ENCODE assay signal across 8 mouse cellular contexts in the genomic region with DNA sequence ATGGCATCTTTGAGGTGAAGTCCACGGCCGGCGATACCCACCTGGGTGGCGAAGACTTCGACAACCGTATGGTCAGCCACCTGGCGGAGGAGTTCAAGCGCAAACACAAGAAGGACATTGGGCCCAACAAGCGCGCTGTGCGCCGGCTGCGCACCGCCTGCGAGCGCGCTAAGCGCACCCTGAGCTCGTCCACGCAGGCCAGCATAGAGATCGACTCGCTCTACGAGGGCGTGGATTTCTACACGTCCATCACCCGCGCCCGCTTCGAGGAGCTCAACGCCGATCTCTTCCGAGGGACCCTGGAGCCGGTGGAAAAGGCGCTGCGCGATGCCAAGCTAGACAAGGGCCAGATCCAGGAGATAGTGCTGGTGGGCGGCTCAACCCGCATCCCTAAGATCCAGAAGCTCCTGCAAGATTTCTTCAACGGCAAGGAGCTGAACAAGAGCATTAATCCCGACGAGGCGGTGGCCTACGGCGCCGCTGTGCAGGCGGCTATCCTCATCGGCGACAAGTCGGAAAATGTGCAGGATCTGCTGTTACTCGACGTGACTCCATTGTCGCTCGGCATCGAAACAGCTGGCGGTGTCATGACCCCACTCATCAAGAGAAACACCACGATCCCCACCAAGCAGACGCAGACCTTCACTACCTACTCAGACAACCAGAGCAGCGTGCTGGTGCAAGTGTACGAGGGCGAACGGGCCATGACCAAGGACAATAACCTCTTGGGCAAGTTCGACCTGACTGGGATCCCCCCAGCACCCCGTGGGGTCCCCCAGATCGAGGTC. TPM values are rescaled to one million over a fixed set of nuclear protein-coding genes. Genes with fewer than 3 reads are reported as not detected.
DNase-seq lines count a peak whose midpoint lies in the region; ATAC-seq and TF ChIP-seq lines count a peak whose summit lies in the region.

No protein-coding gene starts in this region.

- H3K9ac ChIP-seq in limb, embryonic 15.5 days = no peak overlapping the region
- H3K9ac ChIP-seq in neural tube, embryonic 11.5 days (ENCODE audit: low read length) = no peak overlapping the region

- H3K9me3 ChIP-seq in erythroblast, embryonic 14.5 days (ENCODE audit: control insufficient read depth, low read length) = peaks cover 18% of the 10 kb centered on the region
- no peaks in the 10 kb centered on the region for H3K9me3 ChIP-seq in limb, embryonic 15.5 days
- H3K9me3 ChIP-seq in neural tube, embryonic 11.5 days (ENCODE audit: control insufficient read depth, low read length) = no peaks in the 10 kb centered on the region

- ATAC-seq in erythroblast, adult 5-6 weeks (replicated peaks; ENCODE audit: low FRiP score, poor library complexity, severe bottlenecking) = no peak
- no peak for ATAC-seq in limb, embryonic 15.5 days (ENCODE audit: insufficient number of reproducible peaks, low FRiP score, low TSS enrichment, low read depth)
- no peak for ATAC-seq in neural tube, embryonic 11.5 days (ENCODE audit: insufficient read depth, low FRiP score, low TSS enrichment)

- WGBS in kidney, adult 2 months = 9% methylated on average over 64 of the region's 64 CpGs
- WGBS in limb, embryonic 15.5 days = 4% methylated on average over 64 of the region's 64 CpGs
- 3% methylated on average over 64 of the region's 64 CpGs for WGBS in neural tube, embryonic 11.5 days

- DNase-seq in cerebellum, adult 8-10 months = peak; percentile 40
- peak; percentile 22 for DNase-seq in gastrocnemius, postnatal 14 days
- peak; percentile 31 for DNase-seq in kidney, adult 2 months
- peak; percentile 55 for DNase-seq in neural tube, embryonic 11.5 days (ENCODE audit: low spot score)
- DNase-seq in testis, postnatal 14 days (ENCODE audit: low spot score) = peak; percentile 16

- no peak for TF ChIP-seq POLR2A in kidney, adult 2 months (IDR thresholded peaks at IDR 0.05; ENCODE audit: low read depth, low read length)

- H3K4me1 ChIP-seq in erythroblast, embryonic 14.5 days (ENCODE audit: control insufficient read depth) = peaks cover 40% of the 10 kb centered on the region
- peaks cover 8% of the 10 kb centered on the region for H3K4me1 ChIP-seq in kidney, adult 2 months (ENCODE audit: control insufficient read depth, insufficient read depth, low read length)
- peaks cover 28% of the 10 kb centered on the region for H3K4me1 ChIP-seq in limb, embryonic 15.5 days
- H3K4me1 ChIP-seq in neural tube, embryonic 11.5 days (ENCODE audit: control insufficient read depth, insufficient read depth, low read length) = peaks cover 6% of the 10 kb centered on the region

- no peak overlapping the region for H3K27ac ChIP-seq in kidney, adult 2 months (ENCODE audit: insufficient read depth, low read depth, low read length)
- H3K27ac ChIP-seq in limb, embryonic 15.5 days = no peak overlapping the region
- H3K27ac ChIP-seq in neural tube, embryonic 11.5 days (ENCODE audit: low read depth, low read length) = no peak overlapping the region

- H3K27me3 ChIP-seq in erythroblast, embryonic 14.5 days (ENCODE audit: control insufficient read depth) = peaks cover 68% of the 10 kb centered on the region
- H3K27me3 ChIP-seq in kidney, adult 2 months (replicated peaks; ENCODE audit: control insufficient read depth, insufficient read depth, low read length) = no peaks in the 10 kb centered on the region
- peaks cover 29% of the 10 kb centered on the region for H3K27me3 ChIP-seq in limb, embryonic 15.5 days
- H3K27me3 ChIP-seq in neural tube, embryonic 11.5 days (ENCODE audit: control insufficient read depth, insufficient read depth, low read length) = peaks cover 36% of the 10 kb centered on the region

- peak overlapping the region; percentile 88 for H3K4me3 ChIP-seq in erythroblast, embryonic 14.5 days (replicated peaks)
- H3K4me3 ChIP-seq in kidney, adult 2 months (ENCODE audit: insufficient read depth, low read depth, low read length) = peak overlapping the region; percentile 9
- H3K4me3 ChIP-seq in limb, embryonic 15.5 days = peak overlapping the region; percentile 77
- peak overlapping the region; percentile 63 for H3K4me3 ChIP-seq in neural tube, embryonic 11.5 days (ENCODE audit: low read depth, low read length)

- intact Hi-C loops in gastrocnemius, postnatal 14 days (cut with DNase I; ENCODE audit: low total_unique reads) = loop anchor here (10.0 kb wide), 1 partner anchor 69 kb away; no protein-coding TSS in a partner anchor

- H3K4me2 ChIP-seq in limb, embryonic 15.5 days = peak overlapping the region; percentile 91
- H3K4me2 ChIP-seq in neural tube, embryonic 11.5 days (ENCODE audit: low read depth) = peak overlapping the region; percentile 75

- no peaks in the 10 kb centered on the region for H3K36me3 ChIP-seq in erythroblast, embryonic 14.5 days (ENCODE audit: control insufficient read depth)
- H3K36me3 ChIP-seq in kidney, adult 2 months (ENCODE audit: control insufficient read depth, insufficient read depth, low read length) = no peaks in the 10 kb centered on the region
- H3K36me3 ChIP-seq in limb, embryonic 15.5 days = no peaks in the 10 kb centered on the region
- no peaks in the 10 kb centered on the region for H3K36me3 ChIP-seq in neural tube, embryonic 11.5 days (ENCODE audit: control insufficient read depth, insufficient read depth, low read length)

- TF ChIP-seq CTCF in kidney, adult 2 months (conservative IDR thresholded peaks at IDR 0.05; ENCODE audit: insufficient read depth, insufficient read length, low read depth, low read length) = 0 out of 2 replicates have a peak, but pooled peaks have one; percentile 14

RNA-seq across cellular contexts. Expression of a gene that starts 1.4 kb away (rescaled TPM):
- polyA plus RNA-seq in erythroblast, embryonic 14.5 days (2012) = 0.20 and 0.27 TPM in 2 replicates
- 0.42 and 4.4 TPM in 2 replicates for total RNA-seq in erythroblast, adult 5-6 weeks (2015; ENCODE audit: low replicate concordance)
- total RNA-seq in erythroblast, adult 5-6 weeks (2017; ENCODE audit: low replicate concordance) = 0.68 and 1.8 TPM in 2 replicates
- total RNA-seq in gastrocnemius, postnatal 14 days (2021) = 10 to 100 TPM in 1 of 2 experiments, 1 to 10 TPM in 1; 8.7 to 12.7 TPM
- 11.8 and 14.0 TPM in 2 replicates for polyA plus RNA-seq in kidney, adult 2 months (2012; rRNA removed)
- polyA plus RNA-seq in limb, embryonic 15.5 days (2015; fragmentation: Nextera tagmentation; extraction: Ambion mirVana) = 11.8 and 13.0 TPM in 2 replicates
- 5.1 and 6.0 TPM in 2 replicates for polyA plus RNA-seq in neural tube, embryonic 11.5 days (2014; fragmentation: Nextera tagmentation; extraction: Ambion mirVana)

RNA-seq across cellular contexts. Expression of a gene that starts 12.0 kb away (rescaled TPM):
- polyA plus RNA-seq in erythroblast, embryonic 14.5 days (2012) = not detected in 2 replicates
- not detected in 2 replicates for total RNA-seq in erythroblast, adult 5-6 weeks (2015; ENCODE audit: low replicate concordance)
- total RNA-seq in erythroblast, adult 5-6 weeks (2017; ENCODE audit: low replicate concordance) = not detected in 2 replicates
- total RNA-seq in gastrocnemius, postnatal 14 days (2021) = under 1 TPM; 0.31 to 0.51 TPM
- 0.23 and 0.31 TPM in 2 replicates for polyA plus RNA-seq in kidney, adult 2 months (2012; rRNA removed)
- polyA plus RNA-seq in limb, embryonic 15.5 days (2015; fragmentation: Nextera tagmentation; extraction: Ambion mirVana) = 3.4 and 4.0 TPM in 2 replicates
- 0.45 and 0.82 TPM in 2 replicates for polyA plus RNA-seq in neural tube, embryonic 11.5 days (2014; fragmentation: Nextera tagmentation; extraction: Ambion mirVana)

RNA-seq across cellular contexts. Expression of a gene that starts 35.3 kb away (rescaled TPM):
- 0.10 and 0.14 TPM in 2 replicates for polyA plus RNA-seq in erythroblast, embryonic 14.5 days (2012)
- total RNA-seq in erythroblast, adult 5-6 weeks (2015; ENCODE audit: low replicate concordance) = 4.6 and 4.8 TPM in 2 replicates
- total RNA-seq in erythroblast, adult 5-6 weeks (2017; ENCODE audit: low replicate concordance) = 4.0 and 5.6 TPM in 2 replicates
- total RNA-seq in gastrocnemius, postnatal 14 days (2021) = 1 to 10 TPM; 4.3 to 4.4 TPM
- polyA plus RNA-seq in kidney, adult 2 months (2012; rRNA removed) = 1.5 and 1.6 TPM in 2 replicates
- 9.6 and 10.0 TPM in 2 replicates for polyA plus RNA-seq in limb, embryonic 15.5 days (2015; fragmentation: Nextera tagmentation; extraction: Ambion mirVana)
- 7.7 and 7.9 TPM in 2 replicates for polyA plus RNA-seq in neural tube, embryonic 11.5 days (2014; fragmentation: Nextera tagmentation; extraction: Ambion mirVana)

RNA-seq across cellular contexts. Expression of a gene that starts 36.0 kb away (rescaled TPM):
- 0.29 and 0.59 TPM in 2 replicates for polyA plus RNA-seq in erythroblast, embryonic 14.5 days (2012)
- 6.1 and 19.2 TPM in 2 replicates for total RNA-seq in erythroblast, adult 5-6 weeks (2015; ENCODE audit: low replicate concordance)
- 1.3 and 4.6 TPM in 2 replicates for total RNA-seq in erythroblast, adult 5-6 weeks (2017; ENCODE audit: low replicate concordance)
- total RNA-seq in gastrocnemius, postnatal 14 days (2021) = 1 to 10 TPM; 7.8 to 8.7 TPM
- polyA plus RNA-seq in kidney, adult 2 months (2012; rRNA removed) = 4.9 and 5.9 TPM in 2 replicates
- 16.9 and 18.1 TPM in 2 replicates for polyA plus RNA-seq in limb, embryonic 15.5 days (2015; fragmentation: Nextera tagmentation; extraction: Ambion mirVana)
- 17.5 and 17.9 TPM in 2 replicates for polyA plus RNA-seq in neural tube, embryonic 11.5 days (2014; fragmentation: Nextera tagmentation; extraction: Ambion mirVana)

Comparison
In these comparisons a context has a peak if more than half of its experiments do, and no peak if none do; other contexts are left out.
1. H3K4me3 ChIP-seq: peak in every context shown above with its lines; median percentile 88 in erythroblast, embryonic 14.5 days; 77 in limb, embryonic 15.5 days; 63 in neural tube, embryonic 11.5 days; 9 in kidney, adult 2 months.